Comparison of ENCODE assay signal across 26 mouse cellular contexts in the genomic region with DNA sequence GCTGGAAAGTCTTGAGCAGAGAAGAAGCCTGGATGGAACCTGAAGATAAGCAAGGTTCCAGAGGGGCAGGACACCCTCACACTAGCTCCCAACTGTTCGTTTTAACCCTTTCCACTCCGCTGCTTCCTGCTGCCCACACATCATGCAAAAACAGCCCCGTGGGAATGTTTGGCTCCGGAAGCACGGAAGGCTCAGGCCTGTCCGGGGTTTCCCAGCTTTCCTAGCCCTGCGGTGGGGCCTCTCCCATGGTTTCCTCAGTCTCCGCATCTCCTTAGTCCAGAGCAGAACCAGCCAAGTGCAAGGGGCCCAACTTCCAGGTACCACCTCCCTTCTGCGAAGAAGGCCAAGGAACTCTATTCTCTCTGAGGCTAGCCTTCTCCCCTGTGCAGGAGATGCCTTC.
DNase-seq lines count a peak whose midpoint lies in the region; ATAC-seq lines count a peak whose summit lies in the region.
"Had no signal": no experiment of that assay in that cellular context is flagged by ENCODE, and none has a peak within 500 bp of the region (broad histone marks: within the 10 kb centered on the region; RNA-seq: fewer than 3 reads in every experiment).

No protein-coding gene starts in this region.

- peak; percentile 73 for DNase-seq in heart, adult 11 months
- DNase-seq in heart, adult 9 months (ENCODE audit: low spot score in 2 of 2) = no peak
- no peak for DNase-seq in neural tube, embryonic 10.5 days (ENCODE audit: extremely low spot score, low spot score)
- DNase-seq: adrenal gland, adult 8-10 months; adrenal gland, postnatal 14 days; B cell, adult 2 months; cerebellum, adult 11 months; cerebellum, adult 18-20 months; cerebellum, adult 8-10 months; cerebellum, adult 9-11 months; cerebellum, postnatal 14 days; cerebellum, postnatal 36 days; forebrain, postnatal 0 days had no signal

- H3K4me3 ChIP-seq in neural tube, embryonic 13.5 days = no peak overlapping the region
- no peak overlapping the region for H3K4me3 ChIP-seq in forebrain, embryonic 16.5 days (replicated peaks; ENCODE audit: low read length)
- H3K4me3 ChIP-seq: embryonic facial prominence, embryonic 13.5 days; embryonic facial prominence, embryonic 15.5 days; erythroblast, embryonic 14.5 days; forebrain, embryonic 10.5 days; forebrain, embryonic 12.5 days had no signal

- peak overlapping the region; percentile 52; the same call in 1 of the 2 replicates for H3K27ac ChIP-seq in neural tube, embryonic 13.5 days (replicated peaks)
- no peak overlapping the region for H3K27ac ChIP-seq in forebrain, embryonic 16.5 days (ENCODE audit: low read length)
- H3K27ac ChIP-seq: embryonic facial prominence, embryonic 13.5 days; embryonic facial prominence, embryonic 15.5 days; forebrain, embryonic 10.5 days; forebrain, embryonic 12.5 days had no signal

- ATAC-seq in neural tube, embryonic 13.5 days (ENCODE audit: low read depth) = peak; percentile 51; the same call in 1 of the 2 replicates
- no peak for ATAC-seq in forebrain, embryonic 16.5 days
- ATAC-seq: activated CD4-positive, CD25-positive, alpha-beta regulatory T cell, adult 4 months; CD4-positive, CD25-positive, alpha-beta regulatory T cell, adult 4 months; forebrain, embryonic 14.5 days; forebrain, postnatal 0 days; Patski had no signal

- H3K4me2 ChIP-seq in neural tube, embryonic 13.5 days = no peak overlapping the region
- H3K4me2 ChIP-seq in forebrain, embryonic 16.5 days (ENCODE audit: low read length) = no peak overlapping the region
- H3K4me2 ChIP-seq: embryonic facial prominence, embryonic 13.5 days; embryonic facial prominence, embryonic 15.5 days; forebrain, embryonic 12.5 days had no signal

- H3K9me3 ChIP-seq in neural tube, embryonic 13.5 days = no peaks in the 10 kb centered on the region
- no peaks in the 10 kb centered on the region for H3K9me3 ChIP-seq in forebrain, embryonic 16.5 days (ENCODE audit: control insufficient read depth, low read length)
- H3K9me3 ChIP-seq: embryonic facial prominence, embryonic 13.5 days; embryonic facial prominence, embryonic 15.5 days; forebrain, embryonic 10.5 days; forebrain, embryonic 12.5 days had no signal

- no peak overlapping the region for H3K9ac ChIP-seq in neural tube, embryonic 13.5 days
- no peak overlapping the region for H3K9ac ChIP-seq in forebrain, embryonic 16.5 days (replicated peaks; ENCODE audit: low read depth, low read length)
- H3K9ac ChIP-seq: embryonic facial prominence, embryonic 13.5 days; embryonic facial prominence, embryonic 15.5 days; forebrain, embryonic 12.5 days; forebrain, postnatal 0 days had no signal

- WGBS in neural tube, embryonic 13.5 days = 84% methylated on average over 9 of the region's 9 CpGs
- 91% methylated on average over 9 of the region's 9 CpGs for WGBS in forebrain, embryonic 16.5 days

- no peaks in the 10 kb centered on the region for H3K36me3 ChIP-seq in neural tube, embryonic 13.5 days
- no peaks in the 10 kb centered on the region for H3K36me3 ChIP-seq in forebrain, embryonic 16.5 days (ENCODE audit: control insufficient read depth, insufficient read depth)
- H3K36me3 ChIP-seq: embryonic facial prominence, embryonic 13.5 days; embryonic facial prominence, embryonic 15.5 days; forebrain, embryonic 10.5 days; forebrain, embryonic 12.5 days; G1E had no signal

- H3K27me3 ChIP-seq in neural tube, embryonic 13.5 days = 0 out of 2 replicates have a peak, but pooled peaks cover 5% of the 10 kb centered on the region
- no peaks in the 10 kb centered on the region for H3K27me3 ChIP-seq in forebrain, embryonic 16.5 days (replicated peaks; ENCODE audit: control insufficient read depth, insufficient read depth, low read length)
- H3K27me3 ChIP-seq: CH12.LX; embryonic facial prominence, embryonic 13.5 days; embryonic facial prominence, embryonic 15.5 days had no signal

- peaks cover 39% of the 10 kb centered on the region for H3K4me1 ChIP-seq in neural tube, embryonic 13.5 days (replicated peaks)
- H3K4me1 ChIP-seq in forebrain, embryonic 16.5 days (replicated peaks; ENCODE audit: control insufficient read depth, insufficient read depth, low read length) = peaks cover 9% of the 10 kb centered on the region; the same call in 1 of the 2 replicates
- H3K4me1 ChIP-seq: embryonic facial prominence, embryonic 13.5 days; embryonic facial prominence, embryonic 15.5 days; forebrain, embryonic 10.5 days had no signal
